Mouse (Mus musculus) intestine, embryonic 15.5 days (tissue): ENCODE data around the gene 4921517D22Rik. TPM values are rescaled to one million over a fixed set of nuclear protein-coding genes. Genes with fewer than 3 reads are reported as not detected.

Experiments used
- ATAC-seq: fragments of 200-750 bp; cut with Nextera tagmentation; 2 replicates; pipeline ENCODE4 v1.8.0; 2017; ENCODE audit warnings: moderate TSS enrichment, moderate library complexity
- H3K27ac ChIP-seq: fragments of 300-500 bp; sonication (generic); 2 replicates; pipeline ENCODE4 v1.5.1; 2015; ENCODE audit warnings: mild to moderate bottlenecking, inconsistent platforms
- H3K27me3 ChIP-seq: fragments of 300-500 bp; sonication (generic); replicated peaks from 2 replicates; pipeline ENCODE4 v1.6.1; 2015; ENCODE audit warnings: inconsistent platforms
- H3K36me3 ChIP-seq: fragments of 300-500 bp; sonication (generic); 2 replicates; pipeline ENCODE4 v1.6.1; 2015; ENCODE audit warnings: inconsistent platforms
- H3K4me1 ChIP-seq: fragments of 300-500 bp; sonication (generic); replicated peaks from 2 replicates; pipeline ENCODE4 v1.6.1; 2015; ENCODE audit warnings: inconsistent platforms
- H3K4me2 ChIP-seq: fragments of 300-500 bp; sonication (generic); replicated peaks from 2 replicates; pipeline ENCODE4 v1.6.1; 2015; ENCODE audit warnings: mild to moderate bottlenecking, inconsistent platforms
- H3K4me3 ChIP-seq: fragments of 300-500 bp; sonication (generic); replicated peaks from 2 replicates; pipeline ENCODE4 v1.5.1; 2015; ENCODE audit warnings: inconsistent platforms
- H3K9ac ChIP-seq: fragments of 300-500 bp; sonication (generic); 2 replicates; pipeline ENCODE4 v1.6.1; 2015; ENCODE audit warnings: inconsistent platforms
- H3K9me3 ChIP-seq: fragments of 300-500 bp; sonication (generic); 2 replicates; pipeline ENCODE4 v1.6.1; 2016; ENCODE audit warnings: inconsistent platforms
- WGBS: fragments of 180-500 bp; shearing (Covaris S2); methylation state at CpG from one replicate; pipeline ENCODE4 v1.1.7; 2015; 5-methylcytosine and 5-hydroxymethylcytosine counted together
- polyA plus RNA-seq: library from polyadenylated mRNA; unstranded; fragments of >200 nt; fragmentation: Nextera tagmentation; extraction: Ambion mirVana; gene quantifications from 2 replicates; pipeline ENCODE4 v1.2.1, GENCODE M21; 2015

Gene 4921517D22Rik
- polyA plus RNA-seq, 1 experiment from 2014 or later, result not detected

DNA sequence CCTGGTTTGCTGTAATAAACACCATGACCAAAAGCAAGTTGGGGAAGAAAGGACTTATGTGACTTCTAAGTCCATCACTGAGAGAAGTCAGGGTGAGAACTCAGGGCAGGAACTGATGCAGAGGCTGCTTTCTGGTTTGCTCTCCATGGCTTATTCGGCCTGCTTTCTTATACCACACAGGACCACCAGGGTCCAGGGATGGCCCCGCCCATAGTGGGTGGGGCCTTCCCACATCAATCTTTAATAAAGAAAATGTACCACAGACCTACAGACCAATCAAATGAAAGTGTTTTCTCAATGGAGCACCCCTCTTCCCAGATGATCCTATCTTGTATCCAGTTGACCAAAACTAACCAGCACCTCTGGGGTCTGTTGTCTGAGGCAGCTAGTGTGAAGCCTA is 22.4 kb downstream of the 4921517D22Rik start:
- 77% methylated on average over 2 of the region's 2 CpGs for WGBS

DNA sequence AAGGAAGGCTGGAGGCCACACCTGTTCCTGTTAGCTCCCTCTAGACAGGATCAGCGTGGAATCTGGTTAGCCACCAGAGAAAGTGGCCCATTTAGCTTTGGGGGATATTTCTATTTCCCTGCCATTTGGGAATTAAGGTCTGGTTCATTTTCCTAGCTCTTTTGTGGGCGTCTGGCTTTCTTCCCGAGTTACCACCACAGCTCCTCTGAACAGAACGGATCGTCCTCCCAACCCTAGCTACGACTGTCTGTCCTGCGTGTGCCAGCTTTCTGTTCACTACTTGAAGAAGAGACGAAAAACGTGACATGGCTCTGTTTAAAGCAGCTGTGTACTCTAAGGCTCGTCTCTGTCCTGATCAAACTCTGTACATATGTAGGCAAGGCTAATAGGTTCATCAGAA is 24.0 kb downstream of the 4921517D22Rik start:
- 77% methylated on average over 10 of the region's 10 CpGs for WGBS
- no peaks in the 10 kb centered on the region for H3K36me3 ChIP-seq
- H3K4me1 ChIP-seq, result peaks cover 11% of the 10 kb centered on the region
- H3K4me2 ChIP-seq, result no peak overlapping the region
- H3K27ac ChIP-seq, result no peak overlapping the region
- H3K9me3 ChIP-seq, result no peaks in the 10 kb centered on the region
- H3K9ac ChIP-seq, result no peak overlapping the region
- H3K4me3 ChIP-seq, result no peak overlapping the region
- no peaks in the 10 kb centered on the region for H3K27me3 ChIP-seq
- no peak for ATAC-seq

More for the DNA sequence above, 22.4 kb downstream of the 4921517D22Rik start:
- no peaks in the 10 kb centered on the region for H3K36me3 ChIP-seq
- H3K4me1 ChIP-seq, result peaks cover 11% of the 10 kb centered on the region
- H3K9me3 ChIP-seq, result no peaks in the 10 kb centered on the region
- ATAC-seq, result no peak
- no peak overlapping the region for H3K4me3 ChIP-seq
- no peaks in the 10 kb centered on the region for H3K27me3 ChIP-seq
- H3K9ac ChIP-seq, result no peak overlapping the region
- no peak overlapping the region for H3K27ac ChIP-seq
- H3K4me2 ChIP-seq, result no peak overlapping the region

DNA sequence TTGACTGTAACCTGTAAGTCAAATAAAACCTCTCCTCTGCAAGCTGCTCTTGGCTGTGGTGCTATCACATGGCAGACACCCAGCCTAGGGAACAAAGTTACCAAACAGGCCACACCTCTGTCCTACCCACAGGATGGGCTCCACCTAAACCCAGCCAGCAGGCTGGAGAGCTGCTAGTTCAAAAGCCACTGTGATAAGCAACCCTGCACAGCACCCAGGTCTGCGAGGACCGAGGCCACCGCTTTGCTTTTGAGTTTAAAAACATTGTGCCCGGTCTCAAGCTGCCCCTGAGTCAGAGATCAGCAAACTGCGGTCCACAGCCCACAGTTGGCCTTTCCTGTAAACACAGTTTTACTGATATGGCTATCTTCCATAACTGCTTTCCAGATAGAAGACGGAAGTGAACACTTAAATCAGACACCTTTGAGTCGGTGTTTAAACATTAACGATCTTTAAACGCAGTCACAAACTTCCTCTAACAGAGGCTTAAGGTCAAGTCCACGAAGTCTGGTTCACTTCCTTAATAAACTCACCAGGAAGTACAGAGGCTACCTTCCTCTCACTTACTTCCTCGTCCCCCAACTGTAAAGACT is 25.3 kb downstream of the 4921517D22Rik start:
- Histone ChIP-seq H3K27me3 (no peaks in the 10 kb centered on the region), H3K4me2 (peak overlapping the region; percentile 43), H3K36me3 (no peaks in the 10 kb centered on the region), H3K27ac (peak overlapping the region; percentile 91), H3K9me3 (no peaks in the 10 kb centered on the region), H3K4me3 (no peak overlapping the region), H3K4me1 (peaks cover 5% of the 10 kb centered on the region), H3K9ac (peak overlapping the region; percentile 10; the same call in 1 of the 2 replicates)
- WGBS, result 20% methylated on average over 11 of the region's 11 CpGs
- peak; percentile 95 for ATAC-seq

DNA sequence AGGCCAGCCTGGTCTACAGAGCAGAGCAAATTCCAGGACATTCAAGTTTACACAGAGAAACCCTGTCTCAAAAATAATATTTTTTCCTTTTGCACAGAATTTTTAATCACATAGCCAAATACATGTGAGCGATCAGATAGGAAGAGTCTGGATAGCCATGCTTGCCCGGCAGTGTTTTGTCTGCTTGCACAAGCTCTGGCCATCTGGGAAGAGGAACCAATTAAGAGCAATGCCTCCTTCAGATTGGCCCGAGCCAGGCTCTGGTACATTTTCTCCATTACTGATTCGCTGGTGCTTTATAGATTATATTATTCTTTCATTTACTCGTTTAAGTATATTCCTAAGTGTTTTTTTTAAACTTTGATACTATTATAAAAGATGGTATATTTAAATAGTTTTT is 26.1 kb downstream of the 4921517D22Rik start:
- WGBS, result 67% methylated on average over 5 of the region's 5 CpGs
- Histone ChIP-seq H3K27ac (peak overlapping the region; percentile 70; the same call in 1 of the 2 replicates), H3K9me3 (no peaks in the 10 kb centered on the region), H3K4me2 (no peak overlapping the region), H3K4me1 (peaks cover 5% of the 10 kb centered on the region), H3K36me3 (peaks cover 4% of the 10 kb centered on the region; the same call in 1 of the 2 replicates), H3K27me3 (no peaks in the 10 kb centered on the region), H3K4me3 (no peak overlapping the region), H3K9ac (no peak overlapping the region)
- ATAC-seq, result no peak

DNA sequence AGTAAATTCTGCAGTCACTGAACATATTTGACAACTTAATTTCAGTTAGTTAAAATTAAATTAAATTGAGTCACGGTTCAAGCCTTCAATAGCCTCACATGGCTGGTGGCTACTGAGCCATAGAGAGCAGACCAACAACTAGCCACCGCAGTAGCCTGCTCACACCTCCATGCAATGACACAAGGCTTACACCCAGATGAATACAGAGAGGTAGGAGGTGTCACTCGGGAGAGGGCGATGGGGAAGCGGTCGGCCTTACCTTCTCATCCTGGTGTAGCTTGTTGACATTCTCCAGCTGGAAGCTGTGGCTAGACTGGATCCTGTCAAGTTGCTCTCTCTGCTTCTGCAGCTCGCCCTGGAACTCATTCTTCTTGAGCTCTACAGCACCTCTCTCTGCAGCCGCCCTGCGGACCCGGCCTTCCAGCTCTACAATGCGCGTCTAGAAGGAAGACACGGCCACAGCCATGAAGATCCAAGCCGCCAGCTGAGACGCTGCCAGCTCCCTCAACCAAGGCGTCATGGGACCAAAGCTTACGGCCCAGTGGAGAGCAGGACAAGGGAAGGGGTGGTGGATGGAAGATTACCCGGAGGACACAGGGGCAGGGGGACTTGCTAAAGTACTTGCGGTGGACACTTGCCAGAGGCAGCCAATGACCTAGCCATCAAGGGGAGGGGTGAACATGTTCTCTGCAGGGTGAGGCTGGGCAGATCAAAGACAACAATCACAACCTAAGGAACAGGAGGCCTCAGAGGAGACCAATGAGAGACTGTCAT is 29.8 kb downstream of the 4921517D22Rik start:
- Histone ChIP-seq H3K4me3 (no peak overlapping the region), H3K36me3 (peaks cover 16% of the 10 kb centered on the region; the same call in 1 of the 2 replicates), H3K27me3 (no peaks in the 10 kb centered on the region), H3K4me2 (no peak overlapping the region), H3K27ac (no peak overlapping the region), H3K4me1 (peaks cover 5% of the 10 kb centered on the region), H3K9ac (no peak overlapping the region), H3K9me3 (no peaks in the 10 kb centered on the region)
- WGBS, result 86% methylated on average over 19 of the region's 19 CpGs
- ATAC-seq, result no peak

DNA sequence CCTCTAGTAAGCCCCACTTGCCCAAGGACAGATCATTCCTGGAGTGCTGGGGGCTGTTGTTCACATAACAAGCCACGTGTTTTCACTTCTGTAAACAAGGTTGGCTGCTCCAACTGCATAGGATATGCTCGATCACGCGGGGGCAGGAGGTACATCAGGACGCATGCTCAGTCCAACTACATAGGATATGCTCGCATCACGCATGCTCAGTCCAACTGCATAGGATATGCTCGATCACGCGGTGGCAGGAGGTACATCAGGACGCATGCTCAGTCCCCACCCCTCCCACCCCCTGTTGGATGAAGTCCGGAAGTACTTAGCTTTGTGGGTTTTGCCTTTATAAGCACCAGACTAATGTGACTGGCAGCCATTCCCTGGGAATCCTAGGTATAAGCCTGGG is 31.9 kb downstream of the 4921517D22Rik start:
- no peaks in the 10 kb centered on the region for H3K27me3 ChIP-seq
- no peak overlapping the region for H3K4me3 ChIP-seq
- H3K9ac ChIP-seq, result no peak overlapping the region
- H3K4me1 ChIP-seq, result no peaks in the 10 kb centered on the region
- no peaks in the 10 kb centered on the region for H3K9me3 ChIP-seq
- 95% methylated on average over 12 of the region's 12 CpGs for WGBS
- no peak for ATAC-seq
- H3K4me2 ChIP-seq, result no peak overlapping the region
- peaks cover 19% of the 10 kb centered on the region; the same call in 1 of the 2 replicates for H3K36me3 ChIP-seq
- no peak overlapping the region for H3K27ac ChIP-seq

DNA sequence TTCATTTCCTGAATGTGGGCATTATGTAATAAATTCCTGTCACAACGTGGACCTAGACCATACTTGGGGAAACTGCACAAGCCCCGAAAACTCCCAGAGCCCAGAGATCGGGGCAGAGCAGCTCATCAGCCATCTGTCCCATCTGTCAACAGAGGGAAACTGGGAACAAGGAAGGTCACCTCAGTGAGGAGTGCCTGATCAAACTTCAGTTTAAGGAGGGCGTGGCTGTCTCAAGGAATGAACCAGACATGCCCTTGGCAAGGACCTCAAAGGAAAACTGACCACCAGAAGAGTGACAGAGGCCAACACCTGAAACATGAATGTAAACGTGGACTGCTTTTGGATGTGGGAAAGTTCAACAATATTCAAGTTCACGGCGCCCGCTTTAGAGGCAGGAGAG is 32.5 kb downstream of the 4921517D22Rik start:
- Histone ChIP-seq H3K27me3 (no peaks in the 10 kb centered on the region), H3K27ac (no peak overlapping the region), H3K9ac (no peak overlapping the region), H3K36me3 (peaks cover 19% of the 10 kb centered on the region; the same call in 1 of the 2 replicates), H3K4me3 (no peak overlapping the region), H3K4me2 (no peak overlapping the region), H3K9me3 (no peaks in the 10 kb centered on the region), H3K4me1 (no peaks in the 10 kb centered on the region; the same call in 1 of the 2 replicates)
- WGBS, result 82% methylated on average over 8 of the region's 8 CpGs
- no peak for ATAC-seq

DNA sequence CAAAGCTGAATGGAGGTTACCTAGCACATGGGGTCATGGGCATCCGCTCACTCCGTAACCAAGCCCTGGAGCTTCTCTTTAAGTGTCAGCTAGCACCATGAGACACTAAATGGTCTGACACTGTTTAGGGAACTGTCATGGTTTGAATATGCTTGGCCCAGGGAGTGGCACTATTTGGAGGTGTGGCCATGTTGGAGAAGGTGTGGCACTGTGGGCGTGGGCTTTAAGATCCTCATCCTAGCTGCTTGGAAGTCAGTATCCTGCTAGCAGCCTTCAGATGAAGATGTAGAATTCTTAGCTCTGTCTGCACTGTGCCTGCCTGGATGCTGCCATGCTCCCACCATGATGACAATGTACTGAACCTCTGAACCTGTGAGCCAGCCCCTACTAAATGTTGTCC is 33.5 kb downstream of the 4921517D22Rik start:
- H3K4me1 ChIP-seq, result no peaks in the 10 kb centered on the region; the same call in 1 of the 2 replicates
- H3K4me3 ChIP-seq, result no peak overlapping the region
- no peaks in the 10 kb centered on the region for H3K27me3 ChIP-seq
- no peaks in the 10 kb centered on the region for H3K9me3 ChIP-seq
- H3K36me3 ChIP-seq, result peaks cover 19% of the 10 kb centered on the region; the same call in 1 of the 2 replicates
- no peak for ATAC-seq
- no peak overlapping the region for H3K4me2 ChIP-seq
- no peak overlapping the region for H3K9ac ChIP-seq
- 95% methylated on average over 3 of the region's 3 CpGs for WGBS
- no peak overlapping the region for H3K27ac ChIP-seq

DNA sequence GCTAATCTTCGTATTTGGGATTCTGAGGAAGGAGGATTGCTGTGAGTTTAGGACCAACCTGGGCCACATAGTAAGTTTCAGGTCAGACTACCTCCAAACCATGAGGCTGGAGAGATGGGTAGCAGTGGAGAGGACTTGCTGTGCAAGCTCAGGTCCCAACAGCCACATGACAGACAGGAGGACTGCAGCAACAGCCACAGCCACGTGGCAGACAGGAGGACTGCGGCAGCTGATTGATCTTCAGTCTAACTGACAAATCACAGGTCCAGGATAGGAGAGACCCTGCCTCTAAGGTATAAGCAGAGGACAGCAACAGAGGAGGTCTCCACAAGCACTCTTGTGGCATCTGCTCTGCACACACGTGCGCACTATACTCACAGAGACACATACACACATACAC is 36.1 kb downstream of the 4921517D22Rik start:
- H3K9me3 ChIP-seq, result no peaks in the 10 kb centered on the region
- no peak for ATAC-seq
- WGBS, result 80% methylated on average over 5 of the region's 5 CpGs
- H3K36me3 ChIP-seq, result peaks cover 15% of the 10 kb centered on the region; the same call in 1 of the 2 replicates
- no peak overlapping the region for H3K4me2 ChIP-seq
- no peak overlapping the region for H3K9ac ChIP-seq
- H3K4me3 ChIP-seq, result no peak overlapping the region
- H3K27me3 ChIP-seq, result no peaks in the 10 kb centered on the region
- peaks cover 12% of the 10 kb centered on the region; the same call in 1 of the 2 replicates for H3K4me1 ChIP-seq
- no peak overlapping the region for H3K27ac ChIP-seq

DNA sequence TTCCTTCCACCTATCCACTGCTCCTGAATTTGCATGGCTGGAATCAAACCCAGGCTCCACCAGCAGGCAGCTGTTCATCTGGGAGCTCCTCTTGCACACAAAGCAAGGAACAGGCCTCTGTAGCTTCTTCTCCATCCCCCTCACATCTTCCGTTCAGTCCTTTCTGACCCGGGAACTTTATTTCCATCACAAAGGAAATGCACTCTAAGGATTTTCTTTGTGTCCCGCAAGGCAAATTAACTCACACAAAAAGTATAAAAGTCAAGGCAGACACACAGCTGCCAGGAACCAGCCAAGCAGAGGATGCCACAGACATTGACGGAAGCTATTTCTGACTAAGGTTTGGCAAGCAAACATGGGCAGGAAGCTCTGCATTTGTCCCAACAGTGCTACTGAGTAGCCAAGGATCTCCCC is 36.9 kb downstream of the 4921517D22Rik start:
- Histone ChIP-seq H3K27ac (no peak overlapping the region), H3K27me3 (no peaks in the 10 kb centered on the region), H3K4me1 (peaks cover 12% of the 10 kb centered on the region; the same call in 1 of the 2 replicates), H3K4me2 (no peak overlapping the region), H3K9me3 (no peaks in the 10 kb centered on the region), H3K9ac (no peak overlapping the region), H3K4me3 (no peak overlapping the region), H3K36me3 (peaks cover 8% of the 10 kb centered on the region; the same call in 1 of the 2 replicates)
- 63% methylated on average over 4 of the region's 4 CpGs for WGBS
- no peak for ATAC-seq

DNA sequence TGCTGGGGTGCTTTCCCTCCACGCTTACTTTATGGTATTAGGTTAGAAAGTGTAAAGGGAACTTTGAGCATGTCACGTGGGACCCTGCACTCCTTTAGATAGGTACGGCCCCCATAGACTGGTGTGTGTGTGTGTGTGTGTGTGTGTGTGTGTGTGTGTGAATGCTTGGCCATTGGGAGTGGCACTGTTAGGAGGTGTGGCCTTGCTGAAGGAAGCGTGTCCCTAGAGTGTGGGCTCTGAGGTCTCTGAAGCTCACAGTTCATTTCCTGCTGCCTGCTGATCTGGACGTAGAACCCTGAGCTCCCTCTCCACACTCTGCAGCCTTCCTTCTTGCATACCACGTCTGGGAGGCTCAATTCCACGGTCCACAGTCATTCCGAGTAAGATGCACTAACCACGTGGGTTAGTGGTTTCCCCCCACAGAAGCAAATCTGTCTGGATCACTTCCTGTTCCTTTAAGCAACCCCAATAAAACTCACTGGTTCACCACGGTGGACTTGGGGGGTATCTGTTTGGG is 37.5 kb downstream of the 4921517D22Rik start:
- Histone ChIP-seq H3K27me3 (no peaks in the 10 kb centered on the region), H3K4me2 (no peak overlapping the region), H3K9me3 (no peaks in the 10 kb centered on the region), H3K9ac (no peak overlapping the region), H3K36me3 (peaks cover 8% of the 10 kb centered on the region; the same call in 1 of the 2 replicates), H3K27ac (no peak overlapping the region), H3K4me3 (no peak overlapping the region), H3K4me1 (peaks cover 12% of the 10 kb centered on the region; the same call in 1 of the 2 replicates)
- no peak; the same call in 1 of the 2 replicates for ATAC-seq
- 66% methylated on average over 10 of the region's 10 CpGs for WGBS

DNA sequence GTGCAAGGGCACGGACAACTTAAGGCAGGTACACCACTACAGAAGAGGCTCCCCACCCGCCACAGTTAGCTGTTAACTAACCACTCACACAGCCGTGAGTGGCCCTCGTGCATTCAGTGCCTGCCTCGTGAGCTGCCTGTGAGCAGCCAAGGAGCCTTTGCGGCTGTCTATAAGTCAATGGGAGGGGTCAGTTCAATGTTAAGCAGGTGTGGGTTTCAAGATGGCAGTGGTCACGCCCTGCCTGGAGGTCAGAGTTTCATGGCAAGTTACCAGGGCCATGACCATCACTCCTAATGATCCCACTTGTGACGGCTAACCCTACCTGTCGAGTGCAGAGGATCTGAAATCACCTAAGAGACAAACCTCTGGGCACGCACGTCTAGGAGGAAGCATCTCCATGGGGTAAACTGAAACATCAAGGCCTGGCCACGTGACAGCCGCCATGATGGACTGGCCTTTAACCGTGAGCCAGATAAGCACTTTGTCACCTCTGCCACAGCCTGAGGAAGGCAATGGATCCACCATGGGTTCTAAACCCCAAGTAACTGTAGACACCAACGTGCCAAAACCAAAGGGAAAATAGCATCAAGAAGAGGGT is 38.1 kb downstream of the 4921517D22Rik start:
- Histone ChIP-seq H3K9ac (no peak overlapping the region), H3K36me3 (peaks cover 7% of the 10 kb centered on the region; the same call in 1 of the 2 replicates), H3K4me1 (peaks cover 12% of the 10 kb centered on the region; the same call in 1 of the 2 replicates), H3K27ac (no peak overlapping the region), H3K4me2 (no peak overlapping the region), H3K9me3 (no peaks in the 10 kb centered on the region), H3K4me3 (no peak overlapping the region), H3K27me3 (no peaks in the 10 kb centered on the region)
- ATAC-seq, result no peak
- 92% methylated on average over 15 of the region's 15 CpGs for WGBS
